Mouse (Mus musculus): ENCODE results near the gene Lrrc58.

The Lrrc58 gene

DNA sequence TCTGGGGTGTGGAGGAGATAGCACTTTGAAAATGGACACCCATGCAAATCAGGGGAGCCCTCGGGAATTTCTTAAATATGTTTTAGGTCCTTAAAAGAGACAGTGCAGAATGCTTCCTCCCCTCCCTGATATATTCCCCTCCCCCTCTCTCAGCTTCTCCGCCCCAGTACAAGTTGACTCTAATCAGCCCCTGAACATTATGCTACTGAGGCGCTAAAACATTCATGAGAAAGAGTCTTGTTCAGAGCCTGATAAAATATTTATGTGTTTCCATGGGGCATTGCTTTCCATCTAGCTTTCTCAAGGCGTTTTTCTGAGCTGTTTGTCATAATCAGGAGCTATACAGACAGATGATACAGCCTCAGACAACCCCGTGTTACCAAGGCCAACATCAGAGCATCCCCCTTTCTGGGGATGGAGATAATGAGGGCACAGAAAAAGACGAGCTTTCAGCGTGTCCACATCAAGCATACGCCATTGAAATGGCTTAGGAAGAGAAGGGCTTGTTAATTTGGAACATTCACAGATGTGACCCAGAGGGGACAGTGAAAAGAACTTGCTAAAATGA, 52.7 kb downstream of the Lrrc58 start:
- DNase-seq (ENCODE audit: low spot score in 2 of 2) = no peak

GRCm38 (mm10) chr16:37926087-37926486, 57.9 kb downstream of the Lrrc58 start:
- no peak for DNase-seq (ENCODE audit: low spot score in 2 of 2)

DNA sequence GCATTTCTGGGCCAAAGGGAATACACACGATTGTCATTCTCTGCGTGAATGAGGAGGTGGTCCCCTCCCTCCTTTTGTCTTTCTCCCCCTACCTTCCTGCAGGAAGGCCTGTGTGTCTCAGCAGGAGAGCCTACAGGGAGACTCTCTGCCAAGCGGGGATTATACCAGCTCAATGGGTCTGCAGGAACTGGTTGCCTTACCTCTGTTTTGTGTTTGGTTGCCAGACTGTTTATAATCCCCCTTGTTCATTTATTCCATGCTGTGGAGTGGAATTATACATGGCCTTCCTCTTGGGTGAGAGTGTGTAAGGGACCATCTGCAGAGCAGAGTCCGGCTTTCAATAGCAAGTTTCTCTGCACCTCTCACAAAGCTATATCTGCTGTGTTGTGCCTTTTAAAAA, 58.9 kb downstream of the Lrrc58 start:
- DNase-seq (ENCODE audit: low spot score in 2 of 2) = no peak

DNA sequence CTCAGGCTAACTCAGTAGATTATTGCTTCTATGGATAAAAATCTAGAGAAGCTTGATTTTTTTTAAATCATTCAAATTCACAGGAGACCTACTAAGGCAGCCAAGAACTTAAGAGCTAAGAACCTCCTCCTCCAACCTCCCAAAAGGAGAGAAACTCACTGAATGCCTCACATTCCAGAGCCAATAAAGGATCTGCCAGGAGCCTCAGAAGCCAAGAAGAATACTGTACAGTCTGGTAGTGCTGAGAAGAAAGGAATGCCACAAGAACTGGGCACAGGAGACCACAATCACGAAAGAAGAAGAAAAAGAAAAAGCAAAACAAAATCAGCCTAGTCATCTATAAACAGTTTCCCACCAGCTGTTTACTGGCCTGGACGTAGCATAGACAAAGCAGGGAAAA, 60.8 kb downstream of the Lrrc58 start:
- DNase-seq (ENCODE audit: low spot score in 2 of 2) = no peak

DNA sequence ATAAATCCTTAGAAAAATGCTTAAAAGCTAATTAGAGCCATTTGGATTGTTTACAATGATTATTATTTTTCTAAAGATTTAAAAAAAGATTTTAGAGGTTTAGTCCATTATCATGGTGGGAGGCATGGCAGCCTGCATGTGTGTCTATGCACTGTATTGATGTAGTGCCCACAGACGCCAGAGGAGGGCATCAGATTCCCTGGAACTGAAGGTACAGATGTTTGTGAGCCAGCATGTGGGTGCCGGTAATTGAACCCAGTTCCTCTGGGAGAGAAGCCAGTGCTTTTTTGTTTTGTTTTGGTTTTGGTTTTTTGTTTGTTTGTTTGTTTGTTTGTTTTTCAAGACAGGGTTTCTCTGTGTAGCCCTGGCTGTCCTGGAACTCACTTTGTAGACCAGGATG, 61.4 kb downstream of the Lrrc58 start:
- no peak for DNase-seq (ENCODE audit: low spot score in 2 of 2)

GRCm38 (mm10) chr16:37934932-37935331, 66.7 kb downstream of the Lrrc58 start:
- no peak for DNase-seq (ENCODE audit: low spot score in 2 of 2)

DNA sequence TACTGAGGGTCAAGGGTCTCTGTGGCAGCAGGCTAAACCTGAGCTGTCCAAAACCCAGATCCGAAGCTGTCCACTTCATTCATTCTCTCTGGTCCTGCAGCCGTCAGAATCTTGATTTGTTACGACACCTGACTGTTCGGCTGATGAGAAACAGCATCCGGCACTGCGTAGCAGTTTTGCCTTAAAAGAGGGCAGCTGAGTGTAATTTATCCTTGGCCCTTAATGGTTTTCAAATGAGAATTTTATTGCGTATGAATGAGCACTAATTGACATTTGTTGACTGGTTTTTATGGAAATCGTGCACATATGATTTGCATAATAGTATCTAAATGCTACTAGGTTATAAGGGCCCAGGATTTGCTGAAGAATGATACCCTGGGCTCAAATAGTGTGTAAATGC, 69.1 kb downstream of the Lrrc58 start:
- DNase-seq (ENCODE audit: low spot score in 2 of 2) = no peak
